Mouse (Mus musculus): ENCODE results near the gene Ppp1r15a.
A peak's percentile ranks its signal among the peaks of the same experiment; 100 is the strongest.

Ppp1r15a gene

GRCm38 (mm10) chr7:45525809-45526473, at the start of gene Ppp1r15a, which contains the start of gene Plekha4:
TSS of gene Ppp1r15a (minus strand) at chr7:45526268.
TSS of gene Plekha4 (plus strand) at chr7:45526330.
- DNase-seq (ENCODE audit: low spot score in 2 of 2) = peak; percentile 89 to 92

- DNase-seq (ENCODE audit: low spot score in 2 of 2) = no peak
Observed at GRCm38 (mm10) chr7:45574472-45575379, 48.7 kb upstream of the Ppp1r15a start.

- DNase-seq (ENCODE audit: low spot score in 2 of 2) = peak; percentile 64 to 71
Observed at GRCm38 (mm10) chr7:45573954-45574353, 47.9 kb upstream of the Ppp1r15a start.

GRCm38 (mm10) chr7:45571966-45572365, 45.9 kb upstream of the Ppp1r15a start:
- DNase-seq (ENCODE audit: low spot score in 2 of 2) = peak in 1 of 2 experiments; percentile 41

- DNase-seq (ENCODE audit: low spot score in 2 of 2) = peak; percentile 73
Observed at GRCm38 (mm10) chr7:45570103-45570741, 44.2 kb upstream of the Ppp1r15a start, which contains the start of gene Bcat2. TSS of gene Bcat2 (plus strand) at chr7:45570153.

GRCm38 (mm10) chr7:45568601-45569473, 42.8 kb upstream of the Ppp1r15a start:
- no peak for DNase-seq (ENCODE audit: low spot score in 2 of 2)

GRCm38 (mm10) chr7:45567780-45568516, 41.9 kb upstream of the Ppp1r15a start:
- peak; percentile 88 to 89 for DNase-seq (ENCODE audit: low spot score in 2 of 2)

- DNase-seq (ENCODE audit: low spot score in 2 of 2) = no peak
Observed at GRCm38 (mm10) chr7:45567112-45567779, 41.2 kb upstream of the Ppp1r15a start.

GRCm38 (mm10) chr7:45565446-45565845, 39.4 kb upstream of the Ppp1r15a start:
- DNase-seq (ENCODE audit: low spot score in 2 of 2) = no peak

- no peak for DNase-seq (ENCODE audit: low spot score in 2 of 2)
Observed at GRCm38 (mm10) chr7:45564811-45565210, 38.7 kb upstream of the Ppp1r15a start.

- no peak for DNase-seq (ENCODE audit: low spot score in 2 of 2)
Observed at GRCm38 (mm10) chr7:45561624-45562520, 35.8 kb upstream of the Ppp1r15a start.

GRCm38 (mm10) chr7:45560843-45561623, 35.0 kb upstream of the Ppp1r15a start:
- DNase-seq (ENCODE audit: low spot score in 2 of 2) = peak; percentile 71 to 82

GRCm38 (mm10) chr7:45560241-45560640, 34.2 kb upstream of the Ppp1r15a start:
- no peak for DNase-seq (ENCODE audit: low spot score in 2 of 2)

GRCm38 (mm10) chr7:45558907-45559306, 32.8 kb upstream of the Ppp1r15a start:
- no peak for DNase-seq (ENCODE audit: low spot score in 2 of 2)

GRCm38 (mm10) chr7:45555787-45556186, 29.7 kb upstream of the Ppp1r15a start:
- peak; percentile 63 to 87 for DNase-seq (ENCODE audit: low spot score in 2 of 2)

GRCm38 (mm10) chr7:45554744-45555143, 28.7 kb upstream of the Ppp1r15a start, which contains the start of gene Hsd17b14:
TSS of gene Hsd17b14 (plus strand) at chr7:45554893.
- DNase-seq (ENCODE audit: low spot score in 2 of 2) = no peak

GRCm38 (mm10) chr7:45553990-45554389, 27.9 kb upstream of the Ppp1r15a start:
- no peak for DNase-seq (ENCODE audit: low spot score in 2 of 2)

- no peak for DNase-seq (ENCODE audit: low spot score in 2 of 2)
Observed at GRCm38 (mm10) chr7:45553519-45553918, 27.5 kb upstream of the Ppp1r15a start.
